Mouse (Mus musculus) kidney, adult 2 months (tissue): ENCODE data around the gene Cep44. TPM values are rescaled to one million over a fixed set of nuclear protein-coding genes. Genes with fewer than 3 reads are reported as not detected.
A peak's percentile ranks its signal among the peaks of the same experiment; 100 is the strongest.

ENCODE experiments used
- DNase-seq: peaks from one replicate; pipeline ENCODE4 v3.0.0; 2021
- H3K27ac ChIP-seq: fragments of 200-500 bp; 2 replicates; pipeline ENCODE4 v1.5.1; 2012; ENCODE audit warnings: low read depth, low read length, control low read depth, inconsistent platforms; ENCODE audit not compliant: insufficient read depth
- H3K27me3 ChIP-seq: fragments of 200-500 bp; replicated peaks from 2 replicates; pipeline ENCODE4 v1.6.1; 2012; ENCODE audit warnings: mild to moderate bottlenecking, moderate library complexity, low read length, inconsistent platforms; ENCODE audit not compliant: control insufficient read depth, insufficient read depth
- H3K36me3 ChIP-seq: fragments of 200-500 bp; 2 replicates; pipeline ENCODE4 v1.6.1; 2012; ENCODE audit warnings: mild to moderate bottlenecking, moderate library complexity, low read length, inconsistent platforms; ENCODE audit not compliant: control insufficient read depth, insufficient read depth
- H3K4me1 ChIP-seq: fragments of 200-500 bp; 2 replicates; pipeline ENCODE4 v1.6.1; 2011; ENCODE audit warnings: low read length; ENCODE audit not compliant: control insufficient read depth, insufficient read depth
- H3K4me3 ChIP-seq: fragments of 200-500 bp; 2 replicates; pipeline ENCODE4 v1.5.1; 2011; ENCODE audit warnings: mild to moderate bottlenecking, low read depth, low read length, control low read depth; ENCODE audit not compliant: insufficient read depth
- CTCF ChIP-seq: fragments of 200-500 bp; conservative IDR thresholded peaks from 2 replicates; pipeline ENCODE4 v1.5.1; 2011; ENCODE audit warnings: low read depth, mild to moderate bottlenecking, control low read depth, low read length, moderate library complexity, mixed read lengths; ENCODE audit not compliant: insufficient read depth, insufficient read length
- POLR2A ChIP-seq: fragments of 200-500 bp; IDR thresholded peaks from one replicate; pipeline ENCODE4 v1.6.1; 2011; ENCODE audit warnings: low read depth, low read length, control low read depth
- WGBS: fragments of 180-500 bp; shearing (Covaris S2); methylation state at CpG from one replicate; pipeline ENCODE4 v1.1.7; 2018; 5-methylcytosine and 5-hydroxymethylcytosine counted together
- polyA plus RNA-seq: library from polyadenylated mRNA; depleted of rRNA; stranded (reverse); fragments of >200 nt; gene quantifications from 2 replicates; pipeline ENCODE4 v1.2.3, GENCODE M21; 2012

Gene Cep44
- polyA plus RNA-seq, 1 experiment = 6.7 TPM

DNA sequence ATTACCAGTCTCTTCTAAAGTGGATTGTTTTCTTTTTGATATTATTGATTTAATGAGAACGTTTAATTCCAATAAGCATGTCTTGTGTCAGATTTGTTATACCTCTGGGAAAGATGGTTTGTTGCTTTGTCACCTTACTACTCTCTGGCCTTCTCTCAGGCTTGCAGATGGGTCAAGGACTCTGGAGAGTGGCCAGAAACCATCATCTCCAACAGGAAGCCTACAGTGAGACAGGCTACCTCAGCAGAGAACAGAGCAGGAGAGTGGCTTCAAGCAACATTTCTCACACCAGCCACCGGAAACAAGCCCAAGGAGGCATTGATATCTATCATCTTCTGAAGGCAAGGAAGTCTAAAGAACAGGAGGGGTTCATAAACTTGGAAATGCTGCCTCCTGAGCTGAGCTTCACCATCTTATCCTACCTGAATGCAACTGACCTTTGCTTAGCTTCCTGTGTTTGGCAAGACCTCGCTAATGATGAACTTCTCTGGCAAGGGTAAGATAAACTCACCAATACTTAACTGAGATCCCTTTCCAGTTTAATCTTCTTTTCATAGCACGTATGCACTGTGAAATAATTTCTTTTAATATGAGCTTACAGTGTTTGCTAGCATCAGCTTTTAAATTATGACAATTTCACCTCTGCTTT is 13.7 kb upstream of the Cep44 start:
- Histone ChIP-seq H3K4me3 (no peak overlapping the region), H3K36me3 (peaks cover 1% of the 10 kb centered on the region; the same call in 1 of the 2 replicates), H3K27ac (peak overlapping the region; percentile 39; the same call in 1 of the 2 replicates), H3K27me3 (no peaks in the 10 kb centered on the region), H3K4me1 (peaks cover 7% of the 10 kb centered on the region; the same call in 1 of the 2 replicates)
- WGBS = 55% methylated on average over 4 of the region's 4 CpGs
- DNase-seq = peak; percentile 80
- TF ChIP-seq POLR2A (no peak), CTCF (no peak)

DNA sequence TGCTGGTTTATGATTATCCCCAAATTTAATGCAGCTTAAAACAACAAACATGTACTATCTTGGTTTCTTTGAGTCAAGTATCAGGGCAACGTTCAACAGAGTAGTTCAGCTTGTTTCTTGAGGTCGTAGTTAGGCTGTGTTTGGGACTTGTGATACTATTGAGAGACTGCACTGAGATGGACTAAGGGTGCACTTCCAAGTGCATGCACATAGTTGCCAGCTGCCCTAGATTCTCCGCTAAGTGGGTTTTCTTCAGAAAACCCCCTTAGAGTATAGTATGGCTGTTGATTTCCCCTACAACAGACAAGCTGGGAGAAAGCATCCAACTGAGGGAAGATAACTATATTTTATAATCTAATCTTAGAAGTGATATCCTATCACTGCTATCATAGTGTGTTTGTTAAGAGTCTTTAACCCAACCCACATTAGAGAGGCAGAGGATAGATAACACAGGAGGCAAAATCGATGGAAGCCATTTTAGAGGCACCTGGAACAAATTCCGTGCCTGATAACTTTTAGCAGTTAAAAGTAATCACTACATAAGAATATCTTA is 1.8 kb upstream of the Cep44 start:
- peak overlapping the region; percentile 46 for H3K4me3 ChIP-seq
- no peaks in the 10 kb centered on the region for H3K4me1 ChIP-seq
- TF ChIP-seq POLR2A (no peak), CTCF (no peak)
- H3K36me3 ChIP-seq = no peaks in the 10 kb centered on the region
- peak; percentile 24 for DNase-seq
- 63% methylated on average over 5 of the region's 5 CpGs for WGBS
- H3K27me3 ChIP-seq = no peaks in the 10 kb centered on the region
- peak overlapping the region; percentile 59; the same call in 1 of the 2 replicates for H3K27ac ChIP-seq

DNA sequence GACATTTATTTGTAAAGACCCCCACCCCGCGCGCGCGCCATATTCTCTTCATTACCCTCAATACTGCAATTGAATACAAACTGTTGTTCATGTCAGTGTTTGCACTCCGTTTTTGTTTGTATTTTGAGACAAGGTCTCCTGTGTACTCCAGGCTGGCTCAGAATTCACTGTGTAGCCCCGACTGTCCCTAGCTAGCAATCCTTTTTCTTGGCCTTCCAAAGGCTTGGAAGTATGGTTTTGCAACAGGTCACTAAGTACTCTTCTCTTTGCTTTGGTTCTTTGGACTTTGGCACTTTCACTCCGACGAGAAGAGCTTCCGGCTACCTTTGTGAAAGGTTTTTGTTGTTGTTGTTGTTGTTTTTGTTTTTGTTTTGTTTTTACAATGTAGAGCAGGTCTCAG is 1.2 kb upstream of the Cep44 start:
- Histone ChIP-seq H3K27me3 (no peaks in the 10 kb centered on the region), H3K4me1 (no peaks in the 10 kb centered on the region), H3K4me3 (peak overlapping the region; percentile 69), H3K36me3 (no peaks in the 10 kb centered on the region), H3K27ac (peak overlapping the region; percentile 91)
- peak; percentile 74 for DNase-seq
- TF ChIP-seq POLR2A (no peak), CTCF (no peak)
- WGBS = 16% methylated on average over 10 of the region's 10 CpGs

DNA sequence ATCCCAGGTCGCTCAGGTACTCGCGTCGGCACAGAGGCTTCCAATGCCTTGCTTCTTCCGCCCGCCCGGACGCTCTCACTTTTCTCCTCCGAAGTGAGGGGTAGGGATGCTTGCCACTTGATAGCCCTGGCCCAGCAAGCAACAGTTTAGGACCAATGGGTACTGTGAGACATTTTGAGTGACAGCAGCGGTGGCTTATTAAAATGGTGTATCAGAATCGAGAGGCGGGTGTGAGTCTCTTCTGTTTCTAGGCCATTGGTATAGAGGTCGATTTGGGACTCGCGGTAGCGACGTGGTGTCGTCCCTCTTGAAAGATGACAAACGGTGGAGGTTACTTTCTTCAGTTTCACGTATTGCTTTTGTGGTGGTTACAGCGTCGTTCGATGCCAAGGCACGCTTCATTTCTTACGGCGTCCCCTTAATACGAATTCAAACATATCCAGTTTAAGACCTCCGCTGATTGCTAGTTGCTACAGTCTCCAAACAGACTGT is 560 bp upstream of the Cep44 start:
- no peaks in the 10 kb centered on the region for H3K4me1 ChIP-seq
- no peaks in the 10 kb centered on the region for H3K27me3 ChIP-seq
- peak; percentile 97 for DNase-seq
- H3K36me3 ChIP-seq = no peaks in the 10 kb centered on the region
- TF ChIP-seq CTCF = no peak
- no peak for TF ChIP-seq POLR2A
- peak overlapping the region; percentile 84 for H3K4me3 ChIP-seq
- WGBS = under 1% methylated on average over 28 of the region's 28 CpGs
- peak overlapping the region; percentile 83 for H3K27ac ChIP-seq

DNA sequence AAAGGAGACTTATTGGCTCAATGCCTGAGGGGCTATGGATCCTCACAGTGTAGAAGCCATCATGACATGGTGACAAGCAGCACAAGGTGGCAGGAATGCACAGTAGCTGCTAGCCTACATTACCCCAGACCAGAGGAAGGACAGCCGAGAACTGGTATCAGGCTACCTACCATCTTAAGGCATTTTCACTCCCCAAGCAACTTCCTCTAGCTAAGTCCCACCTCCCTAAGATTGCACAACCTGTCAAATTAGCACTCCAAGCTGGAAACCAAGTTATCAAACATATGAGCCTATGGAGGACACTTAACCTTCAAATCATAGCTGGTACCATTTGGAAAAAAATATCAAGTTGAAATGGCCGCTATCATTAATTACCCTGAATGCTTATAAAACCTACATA is 3.0 kb downstream of the Cep44 start:
- no peak overlapping the region for H3K27ac ChIP-seq
- H3K36me3 ChIP-seq = peaks cover 2% of the 10 kb centered on the region; the same call in 1 of the 2 replicates
- no peaks in the 10 kb centered on the region for H3K4me1 ChIP-seq
- H3K4me3 ChIP-seq = no peak overlapping the region
- DNase-seq = no peak
- 91% methylated on average over 2 of the region's 2 CpGs for WGBS
- TF ChIP-seq CTCF = no peak
- TF ChIP-seq POLR2A = no peak
- H3K27me3 ChIP-seq = no peaks in the 10 kb centered on the region

DNA sequence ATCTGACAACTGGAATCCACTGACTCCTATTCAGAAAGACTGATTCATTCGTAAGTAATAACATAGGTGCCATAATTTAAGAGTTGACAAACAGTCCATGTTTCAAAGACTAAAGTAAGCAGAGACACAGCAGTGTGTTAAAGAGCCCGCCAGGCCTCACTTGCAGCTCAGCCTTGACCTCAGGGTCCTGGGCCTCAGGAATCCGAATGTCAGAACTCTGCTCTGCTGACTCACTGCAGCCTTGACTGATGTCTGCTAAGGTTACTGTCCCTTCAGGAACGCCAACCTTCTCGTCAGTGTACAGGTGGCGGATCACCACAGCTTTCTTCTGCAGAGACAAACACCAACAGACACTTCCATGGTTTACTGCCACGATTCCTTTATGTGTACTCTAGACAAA is 10.1 kb downstream of the Cep44 start:
- TF ChIP-seq POLR2A (no peak), CTCF (no peak)
- no peak for DNase-seq
- WGBS = 89% methylated on average over 7 of the region's 7 CpGs
- Histone ChIP-seq H3K4me3 (no peak overlapping the region), H3K27me3 (no peaks in the 10 kb centered on the region), H3K27ac (no peak overlapping the region), H3K36me3 (peaks cover 6% of the 10 kb centered on the region; the same call in 1 of the 2 replicates), H3K4me1 (no peaks in the 10 kb centered on the region)

DNA sequence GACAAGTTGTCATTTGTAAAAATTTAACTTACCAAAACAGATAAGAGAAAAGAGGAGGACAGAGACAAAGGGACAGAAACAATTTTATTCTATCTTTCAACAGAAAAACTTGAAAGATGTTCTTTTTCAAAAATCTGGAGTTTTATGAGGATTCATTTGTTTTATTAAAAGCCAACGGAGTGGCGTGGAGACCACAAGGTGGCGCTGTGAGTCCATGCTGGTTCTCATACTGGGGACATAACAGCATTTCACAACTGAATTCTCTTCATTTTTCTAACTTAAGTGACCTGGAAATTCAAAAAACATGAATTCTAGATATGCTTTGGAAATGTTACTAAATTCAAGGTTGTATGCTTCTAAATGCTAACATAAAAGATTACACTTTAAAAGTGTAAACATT is 20.5 kb downstream of the Cep44 start:
- H3K27ac ChIP-seq = no peak overlapping the region
- WGBS = 5% methylated on average over 3 of the region's 3 CpGs
- no peaks in the 10 kb centered on the region for H3K27me3 ChIP-seq
- DNase-seq = peak; percentile 48
- no peaks in the 10 kb centered on the region; the same call in 1 of the 2 replicates for H3K36me3 ChIP-seq
- H3K4me1 ChIP-seq = no peaks in the 10 kb centered on the region
- TF ChIP-seq CTCF (peak; percentile 87), POLR2A (no peak)
- no peak overlapping the region for H3K4me3 ChIP-seq
